Mouse (Mus musculus) central nervous system, embryonic 14 days (tissue): ENCODE data around the gene Timm23. TPM values are rescaled to one million over a fixed set of nuclear protein-coding genes. Genes with fewer than 3 reads are reported as not detected.

ENCODE experiments used
- polyA plus RNA-seq: library from polyadenylated mRNA; depleted of rRNA; stranded (reverse); fragments of >200 nt; gene quantifications from 2 replicates; pipeline ENCODE4 v1.2.3, GENCODE M21; 2012; rRNA removed

Timm23 gene
- 159 and 162 TPM in 2 replicates for polyA plus RNA-seq

GRCm38 (mm10) chr14:32201791-32202451 is at the start of gene Timm23, which contains the start of gene Parg:
Gene Timm23, minus strand, starts transcription at chr14:32201898.
Gene Parg, plus strand, starts transcription at chr14:32201949.

GRCm38 (mm10) chr14:32159690-32160246 is 41.9 kb downstream of the Timm23 start, which contains the start of gene Ncoa4:
Gene Ncoa4, plus strand, starts transcription at chr14:32159865.

GRCm38 (mm10) chr14:32141723-32142122 is 60.0 kb downstream of the Timm23 start, which contains the start of gene Msmb:
Gene Msmb, plus strand, starts transcription at chr14:32142023.

Other genes with a start within 250 kb of the Timm23 start
- gene Galnt15, start 172.9 kb downstream of the Timm23 start, polyA plus RNA-seq: 0.28 and 0.36 TPM in 2 replicates
- 23.7 and 30.7 TPM in 2 replicates for gene Oxnad1, start 116.5 kb downstream of the Timm23 start, polyA plus RNA-seq
- gene Dph3, start 116.2 kb downstream of the Timm23 start, polyA plus RNA-seq: 41.7 and 46.9 TPM in 2 replicates
- gene Msmb, start 59.9 kb downstream of the Timm23 start, polyA plus RNA-seq: not detected in 2 replicates
- 47.1 and 54.4 TPM in 2 replicates for gene Ncoa4, start 42.0 kb downstream of the Timm23 start, polyA plus RNA-seq
- gene Parg, start 51 bp upstream of the Timm23 start, polyA plus RNA-seq: 19.6 and 20.3 TPM in 2 replicates
- gene Ogdhl, start 120.1 kb upstream of the Timm23 start, polyA plus RNA-seq: 18.2 and 20.8 TPM in 2 replicates
- 0.44 and 0.55 TPM in 2 replicates for gene 1700024G13Rik, start 186.5 kb upstream of the Timm23 start, polyA plus RNA-seq